Mouse (Mus musculus): ENCODE measurements at regions not wholly inside any gene's neighbourhood (a gene's known extent, or its start where the extent isn't known, plus 50 kb on each side); places are given as distances from the start of the nearest gene placed in this dataset.

GRCm38 (mm10) chr2:72746476-72747215 lies 233.6 kb downstream of the Sp3 start:
- no peak overlapping the region for H3K27ac ChIP-seq (replicated peaks)
- H3K27me3 ChIP-seq: peaks cover 4% of the 10 kb centered on the region; the same call in 1 of the 2 replicates
- no peak overlapping the region for H3K4me3 ChIP-seq
- no peak for ATAC-seq (ENCODE audit: low FRiP score, low read depth)
- no peak overlapping the region for H3K4me2 ChIP-seq (replicated peaks)
- no peaks in the 10 kb centered on the region for H3K4me1 ChIP-seq
- no peaks in the 10 kb centered on the region for H3K36me3 ChIP-seq
- WGBS: 91% methylated on average over 16 of the region's 16 CpGs
- no peak overlapping the region for H3K9ac ChIP-seq (replicated peaks)
- H3K9me3 ChIP-seq: no peaks in the 10 kb centered on the region

GRCm38 (mm10) chr2:72747299-72747698 lies 232.9 kb downstream of the Sp3 start:
- Histone ChIP-seq H3K4me3 (no peak overlapping the region), H3K4me1 (no peaks in the 10 kb centered on the region), H3K9ac (replicated peaks) (no peak overlapping the region), H3K4me2 (replicated peaks) (no peak overlapping the region), H3K9me3 (no peaks in the 10 kb centered on the region), H3K36me3 (no peaks in the 10 kb centered on the region), H3K27ac (replicated peaks) (no peak overlapping the region), H3K27me3 (peaks cover 4% of the 10 kb centered on the region; the same call in 1 of the 2 replicates)
- 88% methylated on average over 5 of the region's 5 CpGs for WGBS
- ATAC-seq (ENCODE audit: low FRiP score, low read depth): no peak

- Histone ChIP-seq H3K4me1 (no peaks in the 10 kb centered on the region), H3K9me3 (no peaks in the 10 kb centered on the region), H3K27me3 (peaks cover 4% of the 10 kb centered on the region; the same call in 1 of the 2 replicates), H3K4me3 (no peak overlapping the region), H3K9ac (replicated peaks) (no peak overlapping the region), H3K27ac (replicated peaks) (no peak overlapping the region), H3K36me3 (no peaks in the 10 kb centered on the region), H3K4me2 (replicated peaks) (no peak overlapping the region)
- 100% methylated on average over 1 of the region's 1 CpGs for WGBS
- no peak for ATAC-seq (ENCODE audit: low FRiP score, low read depth)
Observed at GRCm38 (mm10) chr2:72749495-72749894, 230.8 kb downstream of the Sp3 start.

GRCm38 (mm10) chr2:72751441-72751840 lies 228.8 kb downstream of the Sp3 start:
- no peak overlapping the region for H3K4me3 ChIP-seq
- ATAC-seq (ENCODE audit: low FRiP score, low read depth): no peak
- H3K4me2 ChIP-seq (replicated peaks): no peak overlapping the region
- H3K4me1 ChIP-seq: no peaks in the 10 kb centered on the region
- H3K36me3 ChIP-seq: no peaks in the 10 kb centered on the region
- no peaks in the 10 kb centered on the region for H3K9me3 ChIP-seq
- 71% methylated on average over 1 of the region's 1 CpGs for WGBS
- H3K27me3 ChIP-seq: no peaks in the 10 kb centered on the region
- H3K27ac ChIP-seq (replicated peaks): no peak overlapping the region
- no peak overlapping the region for H3K9ac ChIP-seq (replicated peaks)

- H3K36me3 ChIP-seq: no peaks in the 10 kb centered on the region
- H3K27me3 ChIP-seq: no peaks in the 10 kb centered on the region
- no peak overlapping the region for H3K4me2 ChIP-seq (replicated peaks)
- H3K4me3 ChIP-seq: no peak overlapping the region
- H3K27ac ChIP-seq (replicated peaks): no peak overlapping the region
- ATAC-seq (ENCODE audit: low FRiP score, low read depth): no peak
- 82% methylated on average over 4 of the region's 4 CpGs for WGBS
- no peaks in the 10 kb centered on the region for H3K9me3 ChIP-seq
- H3K9ac ChIP-seq (replicated peaks): no peak overlapping the region
- no peaks in the 10 kb centered on the region for H3K4me1 ChIP-seq
Observed at GRCm38 (mm10) chr2:72752624-72753176, 227.5 kb downstream of the Sp3 start.

GRCm38 (mm10) chr2:72753788-72754713 lies 226.2 kb downstream of the Sp3 start:
- Histone ChIP-seq H3K4me2 (replicated peaks) (no peak overlapping the region), H3K4me1 (no peaks in the 10 kb centered on the region), H3K27me3 (no peaks in the 10 kb centered on the region), H3K4me3 (no peak overlapping the region), H3K27ac (replicated peaks) (no peak overlapping the region), H3K9me3 (no peaks in the 10 kb centered on the region), H3K36me3 (no peaks in the 10 kb centered on the region), H3K9ac (replicated peaks) (no peak overlapping the region)
- 91% methylated on average over 16 of the region's 16 CpGs for WGBS
- ATAC-seq (ENCODE audit: low FRiP score, low read depth): no peak

- Histone ChIP-seq H3K36me3 (no peaks in the 10 kb centered on the region), H3K9me3 (no peaks in the 10 kb centered on the region), H3K4me2 (replicated peaks) (no peak overlapping the region), H3K4me1 (no peaks in the 10 kb centered on the region), H3K27ac (replicated peaks) (no peak overlapping the region), H3K27me3 (no peaks in the 10 kb centered on the region), H3K4me3 (no peak overlapping the region), H3K9ac (replicated peaks) (no peak overlapping the region)
- ATAC-seq (ENCODE audit: low FRiP score, low read depth): no peak
- WGBS: 89% methylated on average over 5 of the region's 5 CpGs
Observed at GRCm38 (mm10) chr2:72763454-72763853, 216.8 kb downstream of the Sp3 start.

GRCm38 (mm10) chr2:72769030-72769630 lies 211.1 kb downstream of the Sp3 start:
- 87% methylated on average over 11 of the region's 11 CpGs for WGBS
- Histone ChIP-seq H3K9ac (replicated peaks) (no peak overlapping the region), H3K9me3 (no peaks in the 10 kb centered on the region), H3K27ac (replicated peaks) (no peak overlapping the region), H3K4me3 (no peak overlapping the region), H3K27me3 (no peaks in the 10 kb centered on the region), H3K36me3 (no peaks in the 10 kb centered on the region), H3K4me2 (replicated peaks) (no peak overlapping the region), H3K4me1 (no peaks in the 10 kb centered on the region)
- no peak for ATAC-seq (ENCODE audit: low FRiP score, low read depth)

GRCm38 (mm10) chr2:72773401-72773800 lies 206.8 kb downstream of the Sp3 start:
- Histone ChIP-seq H3K4me1 (no peaks in the 10 kb centered on the region), H3K9me3 (no peaks in the 10 kb centered on the region), H3K36me3 (no peaks in the 10 kb centered on the region), H3K9ac (replicated peaks) (no peak overlapping the region), H3K27ac (replicated peaks) (no peak overlapping the region), H3K27me3 (no peaks in the 10 kb centered on the region), H3K4me3 (no peak overlapping the region), H3K4me2 (replicated peaks) (no peak overlapping the region)
- ATAC-seq (ENCODE audit: low FRiP score, low read depth): no peak
- 82% methylated on average over 4 of the region's 4 CpGs for WGBS

- H3K9me3 ChIP-seq: no peaks in the 10 kb centered on the region
- no peak for ATAC-seq (ENCODE audit: low FRiP score, low read depth)
- H3K9ac ChIP-seq (replicated peaks): no peak overlapping the region
- H3K27ac ChIP-seq (replicated peaks): no peak overlapping the region
- 52% methylated on average over 3 of the region's 3 CpGs for WGBS
- H3K36me3 ChIP-seq: no peaks in the 10 kb centered on the region
- H3K27me3 ChIP-seq: no peaks in the 10 kb centered on the region
- H3K4me2 ChIP-seq (replicated peaks): no peak overlapping the region
- H3K4me3 ChIP-seq: no peak overlapping the region
- H3K4me1 ChIP-seq: peaks cover 10% of the 10 kb centered on the region
Observed at GRCm38 (mm10) chr2:72777330-72777729, 202.9 kb downstream of the Sp3 start.

GRCm38 (mm10) chr2:72777806-72778510 lies 202.3 kb downstream of the Sp3 start:
- WGBS: 85% methylated on average over 8 of the region's 8 CpGs
- no peak for ATAC-seq (ENCODE audit: low FRiP score, low read depth)
- Histone ChIP-seq H3K27ac (replicated peaks) (no peak overlapping the region), H3K36me3 (no peaks in the 10 kb centered on the region), H3K4me3 (no peak overlapping the region), H3K9ac (replicated peaks) (no peak overlapping the region), H3K9me3 (no peaks in the 10 kb centered on the region), H3K4me1 (peaks cover 13% of the 10 kb centered on the region), H3K4me2 (replicated peaks) (no peak overlapping the region), H3K27me3 (no peaks in the 10 kb centered on the region)

Measured in midbrain, embryonic 12.5 days (tissue).